Mouse (Mus musculus): ENCODE measurements around the gene Atp2a2.

Gene Atp2a2

GRCm38 (mm10) chr5:122520254-122521129 is 18.5 kb upstream of the Atp2a2 start:
- DNase-seq (ENCODE audit: low spot score in 2 of 2): no peak

DNA sequence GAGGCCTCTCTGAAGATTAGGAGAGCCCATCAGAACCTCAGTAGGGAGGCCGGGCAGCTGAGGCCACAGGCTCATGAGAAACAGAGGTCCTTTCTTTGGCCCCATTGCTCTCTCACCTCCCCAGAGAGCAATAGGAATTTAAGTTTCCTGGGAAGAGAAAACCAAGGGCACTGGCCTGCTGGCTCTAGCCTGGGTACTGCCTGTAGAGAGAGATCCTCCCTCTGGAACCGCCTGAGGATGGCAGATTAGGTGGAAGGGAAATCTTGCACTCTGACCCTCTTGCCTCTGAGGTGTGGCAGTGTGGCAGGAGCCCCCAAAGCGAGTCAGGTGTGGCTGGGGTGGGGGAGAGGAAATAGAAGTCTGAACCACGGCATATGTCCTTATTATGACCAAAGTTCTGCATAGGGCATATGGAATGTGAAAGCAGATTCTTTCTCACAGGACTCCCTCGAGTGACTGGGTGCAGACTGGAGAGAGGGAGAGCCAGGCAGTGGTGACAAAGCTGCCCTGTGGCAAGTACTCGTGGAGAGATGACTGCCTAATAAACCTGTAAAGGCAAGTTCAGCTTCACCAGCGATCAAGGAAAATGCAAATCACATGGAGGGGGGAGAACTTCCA is 17.1 kb upstream of the Atp2a2 start:
- DNase-seq (ENCODE audit: low spot score in 2 of 2): no peak

DNA sequence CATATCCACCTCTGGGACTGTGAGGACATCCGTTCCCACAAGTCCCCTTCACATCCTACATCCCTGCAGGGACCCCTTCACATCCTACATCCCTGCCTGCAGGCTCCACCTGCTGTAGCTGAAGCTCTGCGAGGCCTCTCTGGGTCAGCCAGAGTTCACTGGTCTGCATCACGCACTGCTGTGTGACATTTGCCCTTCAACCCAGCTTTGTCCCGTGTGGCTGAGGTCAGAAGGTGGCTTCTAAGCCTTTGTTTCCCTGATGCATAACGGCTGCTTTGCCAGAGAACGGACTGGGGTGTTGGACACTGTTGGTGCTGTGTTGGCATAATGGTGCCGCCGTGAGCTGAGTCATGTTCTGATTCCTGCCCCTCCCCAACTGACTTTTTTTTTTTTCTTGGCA is 16.2 kb upstream of the Atp2a2 start:
- no peak for DNase-seq (ENCODE audit: low spot score in 2 of 2)

DNA sequence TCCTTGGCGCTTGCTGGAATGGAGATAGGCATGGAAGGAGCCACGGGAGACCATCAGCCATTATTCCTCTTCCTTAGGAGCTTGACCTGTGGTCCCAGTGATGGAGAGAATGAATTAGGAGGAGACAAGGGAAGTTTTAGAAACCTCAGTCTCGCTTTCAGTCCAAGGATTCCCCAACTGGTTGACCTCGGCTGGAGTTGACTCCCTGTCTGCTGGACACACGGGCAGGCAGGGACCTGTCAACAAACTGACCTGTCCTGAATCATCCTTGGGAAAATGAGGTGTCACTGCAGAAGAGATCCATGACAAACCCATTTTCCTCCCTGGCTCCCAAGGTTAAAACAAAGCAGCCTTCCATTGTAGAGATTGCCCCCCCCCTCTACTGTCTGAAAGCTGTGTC is 14.9 kb upstream of the Atp2a2 start:
- no peak for DNase-seq (ENCODE audit: low spot score in 2 of 2)

GRCm38 (mm10) chr5:122516029-122516730 is 14.2 kb upstream of the Atp2a2 start:
- DNase-seq (ENCODE audit: low spot score in 2 of 2): no peak

GRCm38 (mm10) chr5:122514127-122514521 is 12.1 kb upstream of the Atp2a2 start:
- DNase-seq (ENCODE audit: low spot score in 2 of 2): no peak

- no peak for DNase-seq (ENCODE audit: low spot score in 2 of 2)
Measured at GRCm38 (mm10) chr5:122513421-122514126, 11.5 kb upstream of the Atp2a2 start.

- DNase-seq (ENCODE audit: low spot score in 2 of 2): no peak
Measured at GRCm38 (mm10) chr5:122512011-122512410, 10.0 kb upstream of the Atp2a2 start.

- no peak for DNase-seq (ENCODE audit: low spot score in 2 of 2)
Measured at GRCm38 (mm10) chr5:122511405-122511804, 9.4 kb upstream of the Atp2a2 start.

DNA sequence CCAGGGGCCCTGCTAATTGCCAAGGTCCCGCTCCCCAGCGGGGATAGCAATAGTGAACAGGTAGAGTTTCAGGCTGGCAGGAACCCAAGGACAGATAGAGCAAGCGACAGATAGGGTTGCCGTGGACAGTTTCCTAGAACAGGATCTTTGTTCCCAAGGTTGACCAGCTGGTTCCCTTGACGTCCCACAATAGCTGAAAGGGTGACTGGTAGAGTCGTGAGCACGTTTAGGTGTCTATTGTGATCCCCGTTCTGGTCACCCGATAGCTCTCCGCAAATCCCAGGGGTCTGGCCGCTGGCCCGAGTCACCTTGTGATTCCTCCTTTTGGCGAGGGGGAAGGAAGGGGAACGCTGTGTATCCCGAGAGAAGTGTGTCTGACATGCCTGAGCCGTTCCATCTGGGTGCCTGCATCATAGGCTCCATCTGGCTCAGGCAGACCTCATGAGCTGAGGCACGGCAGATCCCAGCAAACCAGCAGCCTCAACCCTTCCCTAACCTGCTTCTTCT is 8.7 kb upstream of the Atp2a2 start:
- DNase-seq (ENCODE audit: low spot score in 2 of 2): no peak

GRCm38 (mm10) chr5:122509608-122510007 is 7.6 kb upstream of the Atp2a2 start:
- no peak for DNase-seq (ENCODE audit: low spot score in 2 of 2)

GRCm38 (mm10) chr5:122508861-122509306 is 6.9 kb upstream of the Atp2a2 start:
- DNase-seq (ENCODE audit: low spot score in 2 of 2): no peak

DNA sequence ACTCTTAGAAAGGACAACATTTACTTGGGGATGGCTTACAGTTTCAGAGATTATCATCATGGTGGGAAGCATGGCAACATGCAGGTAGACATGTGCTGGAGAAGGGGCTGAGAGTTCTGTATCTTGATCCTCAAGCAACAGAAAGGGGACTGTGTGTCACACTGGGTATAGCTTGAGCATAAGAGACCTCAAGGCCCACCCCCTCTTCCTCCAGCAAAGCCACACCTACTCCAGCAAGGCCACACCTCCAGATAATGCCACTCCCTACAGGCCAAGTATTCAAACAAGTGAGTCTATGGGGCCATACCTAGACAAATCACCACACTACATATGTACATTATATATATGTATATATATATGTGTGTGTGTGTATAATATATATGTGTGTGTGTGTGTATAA is 5.4 kb upstream of the Atp2a2 start:
- DNase-seq (ENCODE audit: low spot score in 2 of 2): no peak

- no peak for DNase-seq (ENCODE audit: low spot score in 2 of 2)
Measured at GRCm38 (mm10) chr5:122506462-122506861, 4.4 kb upstream of the Atp2a2 start.

DNA sequence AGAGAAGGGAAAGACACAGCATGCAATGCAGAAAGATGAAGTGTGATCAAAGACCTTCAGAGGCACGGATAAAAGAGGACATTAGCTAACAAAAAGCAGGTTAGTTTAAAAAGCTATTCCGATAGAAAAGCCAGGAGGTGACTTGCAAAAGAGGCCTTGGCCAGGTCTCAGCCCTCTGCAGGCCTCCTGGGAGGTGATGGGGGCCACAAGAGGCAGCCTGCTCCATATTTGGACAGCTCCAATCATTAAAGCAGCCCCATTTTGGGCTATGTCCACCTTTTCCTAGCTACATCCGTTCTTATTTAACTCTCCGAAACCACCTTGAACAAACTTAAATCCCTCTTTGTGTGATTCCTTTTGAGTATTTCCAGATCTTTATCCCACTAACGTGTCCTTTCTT is 3.5 kb upstream of the Atp2a2 start:
- no peak for DNase-seq (ENCODE audit: low spot score in 2 of 2)

GRCm38 (mm10) chr5:122503760-122504119 is 1.7 kb upstream of the Atp2a2 start:
- no peak for DNase-seq (ENCODE audit: low spot score in 2 of 2)

GRCm38 (mm10) chr5:122503015-122503759 is 1.2 kb upstream of the Atp2a2 start:
- no peak for DNase-seq (ENCODE audit: low spot score in 2 of 2)

- peak in 1 of 2 experiments; percentile 35 for DNase-seq (ENCODE audit: low spot score in 2 of 2)
Measured at GRCm38 (mm10) chr5:122501101-122502076, 636 bp downstream of the Atp2a2 start.

GRCm38 (mm10) chr5:122500563-122500962 is 1.5 kb downstream of the Atp2a2 start:
- no peak for DNase-seq (ENCODE audit: low spot score in 2 of 2)

DNA sequence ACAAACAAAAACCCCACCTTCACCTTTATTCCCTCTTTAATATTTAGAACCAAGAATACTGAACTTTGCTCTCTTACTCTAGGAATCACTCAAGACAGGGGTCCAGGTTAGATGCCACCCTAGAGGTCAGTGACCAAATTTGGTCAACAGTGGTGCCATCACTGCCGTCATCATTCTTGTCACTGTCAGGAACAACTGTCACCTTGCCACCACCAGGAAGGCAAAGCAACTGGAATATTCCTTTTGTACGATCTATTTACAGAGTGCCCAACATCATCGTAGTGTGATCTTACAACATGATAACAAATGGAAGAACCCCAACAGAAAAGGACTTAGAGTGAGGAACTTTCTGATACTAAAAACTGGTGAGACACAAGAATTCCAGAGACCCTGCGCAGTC is 1.9 kb downstream of the Atp2a2 start:
- no peak for DNase-seq (ENCODE audit: low spot score in 2 of 2)

Data from frontal cortex, postnatal 14 days (tissue).